Mouse (Mus musculus): ENCODE measurements around the gene Wdr24. TPM values are rescaled to one million over a fixed set of nuclear protein-coding genes. Genes with fewer than 3 reads are reported as not detected.

The Wdr24 gene
- polyA plus RNA-seq, 1 experiment from 2014 or later: 27.4 TPM

GRCm38 (mm10) chr17:25827546-25828222 is 4.3 kb downstream of the Wdr24 start:
- no peak overlapping the region for H3K4me3 ChIP-seq (ENCODE audit: low read depth, low read length)
- H3K36me3 ChIP-seq (ENCODE audit: control insufficient read depth, insufficient read depth, low read length): peaks cover 11% of the 10 kb centered on the region; the same call in 1 of the 2 replicates

GRCm38 (mm10) chr17:25828223-25828594 is 4.8 kb downstream of the Wdr24 start:
- H3K4me3 ChIP-seq (ENCODE audit: low read depth, low read length): peak overlapping the region; percentile 68
- peak overlapping the region; percentile 89 for H3K9ac ChIP-seq (ENCODE audit: low read length)
- H3K4me2 ChIP-seq: peak overlapping the region; percentile 90
- H3K27me3 ChIP-seq (ENCODE audit: control insufficient read depth, insufficient read depth, low read length): no peaks in the 10 kb centered on the region
- DNase-seq (ENCODE audit: low spot score, missing footprints) (no peak), ATAC-seq (ENCODE audit: low FRiP score) (no peak)
- peaks cover 11% of the 10 kb centered on the region; the same call in 1 of the 2 replicates for H3K36me3 ChIP-seq (ENCODE audit: control insufficient read depth, insufficient read depth, low read length)
- no peak overlapping the region for H3K27ac ChIP-seq (ENCODE audit: low read depth, low read length)
- 80% methylated on average over 8 of the region's 8 CpGs for WGBS
- H3K4me1 ChIP-seq (ENCODE audit: control insufficient read depth, insufficient read depth, low read length): peaks cover 45% of the 10 kb centered on the region
- H3K9me3 ChIP-seq (ENCODE audit: control insufficient read depth, low read length): no peaks in the 10 kb centered on the region

More at GRCm38 (mm10) chr17:25827546-25828222, 4.3 kb downstream of the Wdr24 start:
- 90% methylated on average over 22 of the region's 22 CpGs for WGBS
- no peaks in the 10 kb centered on the region for H3K27me3 ChIP-seq (ENCODE audit: control insufficient read depth, insufficient read depth, low read length)
- H3K9me3 ChIP-seq (ENCODE audit: control insufficient read depth, low read length): no peaks in the 10 kb centered on the region
- no peak for DNase-seq (ENCODE audit: low spot score, missing footprints)
- H3K27ac ChIP-seq (ENCODE audit: low read depth, low read length): no peak overlapping the region
- no peak overlapping the region for H3K4me2 ChIP-seq
- H3K4me1 ChIP-seq (ENCODE audit: control insufficient read depth, insufficient read depth, low read length): peaks cover 45% of the 10 kb centered on the region
- ATAC-seq (ENCODE audit: low FRiP score): no peak
- H3K9ac ChIP-seq (ENCODE audit: low read length): no peak overlapping the region

GRCm38 (mm10) chr17:25828712-25829557 is 5.5 kb downstream of the Wdr24 start, which contains the start of gene Jmjd8:
Gene Jmjd8, plus strand, starts transcription at chr17:25828867.
- H3K9ac ChIP-seq (ENCODE audit: low read length): peak within 1 kb of the TSS; percentile 89
- no peaks in the 10 kb centered on the region for H3K27me3 ChIP-seq (ENCODE audit: control insufficient read depth, insufficient read depth, low read length)
- ATAC-seq (ENCODE audit: low FRiP score) (peak; percentile 20), DNase-seq (ENCODE audit: low spot score, missing footprints) (peak; percentile 99)
- H3K4me1 ChIP-seq (ENCODE audit: control insufficient read depth, insufficient read depth, low read length): peaks cover 47% of the 10 kb centered on the region
- under 1% methylated on average over 32 of the region's 32 CpGs for WGBS
- no peaks in the 10 kb centered on the region for H3K9me3 ChIP-seq (ENCODE audit: control insufficient read depth, low read length)
- H3K4me3 ChIP-seq (ENCODE audit: low read depth, low read length): peak within 1 kb of the TSS; percentile 68
- peaks cover 11% of the 10 kb centered on the region; the same call in 1 of the 2 replicates for H3K36me3 ChIP-seq (ENCODE audit: control insufficient read depth, insufficient read depth, low read length)
- H3K27ac ChIP-seq (ENCODE audit: low read depth, low read length): peak within 1 kb of the TSS; percentile 87
- H3K4me2 ChIP-seq: peak within 1 kb of the TSS; percentile 90

- Histone ChIP-seq H3K27ac (ENCODE audit: low read depth, low read length) (peak overlapping the region; percentile 87), H3K4me1 (ENCODE audit: control insufficient read depth, insufficient read depth, low read length) (peaks cover 47% of the 10 kb centered on the region), H3K9me3 (ENCODE audit: control insufficient read depth, low read length) (no peaks in the 10 kb centered on the region), H3K36me3 (ENCODE audit: control insufficient read depth, insufficient read depth, low read length) (peaks cover 11% of the 10 kb centered on the region; the same call in 1 of the 2 replicates), H3K4me2 (peak overlapping the region; percentile 90), H3K27me3 (ENCODE audit: control insufficient read depth, insufficient read depth, low read length) (no peaks in the 10 kb centered on the region), H3K9ac (ENCODE audit: low read length) (peak overlapping the region; percentile 89), H3K4me3 (ENCODE audit: low read depth, low read length) (peak overlapping the region; percentile 68)
- 47% methylated on average over 8 of the region's 8 CpGs for WGBS
- DNase-seq (ENCODE audit: low spot score, missing footprints) (no peak), ATAC-seq (ENCODE audit: low FRiP score) (no peak)
Observed at GRCm38 (mm10) chr17:25829558-25830017, 6.2 kb downstream of the Wdr24 start.

- Histone ChIP-seq H3K27me3 (ENCODE audit: control insufficient read depth, insufficient read depth, low read length) (no peaks in the 10 kb centered on the region; the same call in 1 of the 2 replicates), H3K27ac (ENCODE audit: low read depth, low read length) (no peak overlapping the region), H3K4me1 (ENCODE audit: control insufficient read depth, insufficient read depth, low read length) (peaks cover 46% of the 10 kb centered on the region), H3K9me3 (ENCODE audit: control insufficient read depth, low read length) (no peaks in the 10 kb centered on the region), H3K9ac (ENCODE audit: low read length) (no peak overlapping the region; the same call in 1 of the 2 replicates), H3K4me2 (peak overlapping the region; percentile 90; the same call in 1 of the 2 replicates), H3K4me3 (ENCODE audit: low read depth, low read length) (peak overlapping the region; percentile 68), H3K36me3 (ENCODE audit: control insufficient read depth, insufficient read depth, low read length) (peaks cover 11% of the 10 kb centered on the region; the same call in 1 of the 2 replicates)
- WGBS: 83% methylated on average over 4 of the region's 4 CpGs
- no peak for DNase-seq (ENCODE audit: low spot score, missing footprints)
- no peak for ATAC-seq (ENCODE audit: low FRiP score)
Observed at GRCm38 (mm10) chr17:25830200-25830753, 6.8 kb downstream of the Wdr24 start.

GRCm38 (mm10) chr17:25830806-25831431 is 7.5 kb downstream of the Wdr24 start:
- 84% methylated on average over 14 of the region's 14 CpGs for WGBS
- H3K27me3 ChIP-seq (ENCODE audit: control insufficient read depth, insufficient read depth, low read length): no peaks in the 10 kb centered on the region; the same call in 1 of the 2 replicates
- ATAC-seq (ENCODE audit: low FRiP score) (no peak), DNase-seq (ENCODE audit: low spot score, missing footprints) (no peak)
- no peak overlapping the region; the same call in 1 of the 2 replicates for H3K4me2 ChIP-seq
- H3K36me3 ChIP-seq (ENCODE audit: control insufficient read depth, insufficient read depth, low read length): peaks cover 11% of the 10 kb centered on the region; the same call in 1 of the 2 replicates
- no peak overlapping the region for H3K9ac ChIP-seq (ENCODE audit: low read length)
- H3K4me1 ChIP-seq (ENCODE audit: control insufficient read depth, insufficient read depth, low read length): peaks cover 50% of the 10 kb centered on the region
- no peaks in the 10 kb centered on the region for H3K9me3 ChIP-seq (ENCODE audit: control insufficient read depth, low read length)
- peak overlapping the region; percentile 71; the same call in 1 of the 2 replicates for H3K4me3 ChIP-seq (ENCODE audit: low read depth, low read length)
- no peak overlapping the region for H3K27ac ChIP-seq (ENCODE audit: low read depth, low read length)

- ATAC-seq (ENCODE audit: low FRiP score) (no peak), DNase-seq (ENCODE audit: low spot score, missing footprints) (no peak)
- Histone ChIP-seq H3K4me2 (peak overlapping the region; percentile 96), H3K4me1 (ENCODE audit: control insufficient read depth, insufficient read depth, low read length) (peaks cover 57% of the 10 kb centered on the region), H3K4me3 (ENCODE audit: low read depth, low read length) (peak overlapping the region; percentile 71), H3K9ac (ENCODE audit: low read length) (peak overlapping the region; percentile 79), H3K9me3 (ENCODE audit: control insufficient read depth, low read length) (no peaks in the 10 kb centered on the region), H3K27ac (ENCODE audit: low read depth, low read length) (no peak overlapping the region), H3K36me3 (ENCODE audit: control insufficient read depth, insufficient read depth, low read length) (peaks cover 11% of the 10 kb centered on the region; the same call in 1 of the 2 replicates), H3K27me3 (ENCODE audit: control insufficient read depth, insufficient read depth, low read length) (no peaks in the 10 kb centered on the region; the same call in 1 of the 2 replicates)
- 66% methylated on average over 21 of the region's 21 CpGs for WGBS
Observed at GRCm38 (mm10) chr17:25831451-25832281, 8.2 kb downstream of the Wdr24 start.

All from midbrain, embryonic 11.5 days (tissue).